Mouse (Mus musculus): ENCODE measurements around the gene Ear6. TPM values are rescaled to one million over a fixed set of nuclear protein-coding genes. Genes with fewer than 3 reads are reported as not detected.
"Not testable (repeated sequence)": the region's sequence is repeated elsewhere in the genome, so short reads cannot be mapped to it uniquely, and the experiment has no call there.

Ear6 gene
- 9.8 and 10.1 TPM in 2 replicates for polyA plus RNA-seq (2015; fragmentation: Nextera tagmentation; extraction: Ambion mirVana)

GRCm38 (mm10) chr14:51853399-51853798 is at the start of gene Ear6:
Gene Ear6 (plus strand): TSS chr14:51853699.
- Histone ChIP-seq H3K4me3 (replicated peaks) (no peak within 1 kb of the TSS), H3K9ac (no peak within 1 kb of the TSS), H3K36me3 (no peaks in the 10 kb centered on the region), H3K4me2 (no peak within 1 kb of the TSS), H3K4me1 (replicated peaks) (no peaks in the 10 kb centered on the region), H3K27ac (no peak within 1 kb of the TSS), H3K27me3 (no peaks in the 10 kb centered on the region), H3K9me3 (replicated peaks) (no peaks in the 10 kb centered on the region)
- ATAC-seq (ENCODE audit: low read depth) (no peak), DNase-seq (no peak)

DNA sequence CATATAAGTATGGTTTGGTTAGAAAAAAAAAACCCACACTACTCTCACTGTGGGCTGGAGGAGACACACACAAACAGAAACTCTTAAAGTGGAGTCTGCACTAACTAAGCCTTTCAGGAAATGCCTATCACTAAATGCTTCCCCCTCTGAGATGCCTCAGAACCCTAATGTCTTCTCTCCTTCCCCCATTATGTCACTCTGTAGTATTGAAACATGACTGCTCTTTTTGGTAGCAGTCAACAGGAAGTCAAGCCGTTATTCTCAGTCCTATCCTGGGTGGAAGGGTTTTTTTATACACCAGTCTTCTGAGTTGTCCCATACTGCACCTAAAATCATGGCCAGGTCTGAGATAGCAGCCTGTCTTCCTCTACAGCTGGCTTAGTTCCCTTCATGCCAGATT is 26.9 kb upstream of the Ear6 start:
- H3K27ac ChIP-seq: no peak overlapping the region
- H3K4me3 ChIP-seq (replicated peaks): no peak overlapping the region
- DNase-seq (no peak), ATAC-seq (ENCODE audit: low read depth) (no peak)
- no peaks in the 10 kb centered on the region for H3K9me3 ChIP-seq (replicated peaks)
- no peaks in the 10 kb centered on the region for H3K27me3 ChIP-seq
- no peak overlapping the region for H3K9ac ChIP-seq
- WGBS (ENCODE audit: insufficient replicate concordance): 25% methylated on average over 1 of the region's 1 CpGs
- H3K4me1 ChIP-seq (replicated peaks): no peaks in the 10 kb centered on the region
- H3K4me2 ChIP-seq: no peak overlapping the region
- no peaks in the 10 kb centered on the region for H3K36me3 ChIP-seq

- H3K27me3 ChIP-seq; DNase-seq; H3K4me2 ChIP-seq; H3K9ac ChIP-seq; H3K4me1 ChIP-seq (replicated peaks); ATAC-seq (ENCODE audit: low read depth); H3K36me3 ChIP-seq; H3K4me3 ChIP-seq (replicated peaks); H3K9me3 ChIP-seq (replicated peaks); H3K27ac ChIP-seq: not testable (repeated sequence)
- 18% methylated on average over 5 of the region's 5 CpGs for WGBS (ENCODE audit: insufficient replicate concordance)
These were observed 25.7 kb upstream of the Ear6 start for GRCm38 (mm10) chr14:51827842-51828241.

GRCm38 (mm10) chr14:51829188-51829587 is 24.3 kb upstream of the Ear6 start:
- Histone ChIP-seq H3K36me3 (no peaks in the 10 kb centered on the region), H3K9me3 (replicated peaks) (no peaks in the 10 kb centered on the region), H3K9ac (no peak overlapping the region), H3K4me3 (replicated peaks) (no peak overlapping the region), H3K27me3 (no peaks in the 10 kb centered on the region), H3K4me2 (no peak overlapping the region), H3K27ac (no peak overlapping the region), H3K4me1 (replicated peaks) (no peaks in the 10 kb centered on the region)
- no peak for DNase-seq
- no peak for ATAC-seq (ENCODE audit: low read depth)
- WGBS (ENCODE audit: insufficient replicate concordance): 61% methylated on average over 6 of the region's 6 CpGs

DNA sequence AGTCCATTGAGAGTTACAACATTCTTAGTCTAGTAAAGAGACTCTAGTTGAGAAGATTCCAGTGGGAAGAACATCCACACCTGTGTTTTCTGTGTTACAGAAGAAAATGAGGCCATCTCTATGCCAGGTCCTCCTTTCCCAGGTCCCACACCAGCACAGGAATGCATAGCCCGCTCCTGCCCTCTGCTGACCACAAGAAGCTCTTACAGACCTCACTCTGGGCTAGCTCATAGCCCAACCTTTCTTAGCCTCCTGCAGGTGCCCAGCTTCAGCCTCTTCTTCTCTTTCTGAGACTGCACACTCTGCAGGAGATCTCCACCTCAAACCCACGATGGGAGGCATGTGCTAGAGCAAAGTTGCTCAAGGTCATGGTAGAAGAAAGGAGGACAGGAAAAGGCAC is 15.0 kb upstream of the Ear6 start:
- H3K9me3 ChIP-seq (replicated peaks); H3K36me3 ChIP-seq; ATAC-seq (ENCODE audit: low read depth); H3K4me3 ChIP-seq (replicated peaks); H3K27me3 ChIP-seq; H3K4me2 ChIP-seq; DNase-seq; H3K4me1 ChIP-seq (replicated peaks); H3K27ac ChIP-seq; H3K9ac ChIP-seq: not testable (repeated sequence)
- WGBS (ENCODE audit: insufficient replicate concordance): 19% methylated on average over 2 of the region's 2 CpGs

DNA sequence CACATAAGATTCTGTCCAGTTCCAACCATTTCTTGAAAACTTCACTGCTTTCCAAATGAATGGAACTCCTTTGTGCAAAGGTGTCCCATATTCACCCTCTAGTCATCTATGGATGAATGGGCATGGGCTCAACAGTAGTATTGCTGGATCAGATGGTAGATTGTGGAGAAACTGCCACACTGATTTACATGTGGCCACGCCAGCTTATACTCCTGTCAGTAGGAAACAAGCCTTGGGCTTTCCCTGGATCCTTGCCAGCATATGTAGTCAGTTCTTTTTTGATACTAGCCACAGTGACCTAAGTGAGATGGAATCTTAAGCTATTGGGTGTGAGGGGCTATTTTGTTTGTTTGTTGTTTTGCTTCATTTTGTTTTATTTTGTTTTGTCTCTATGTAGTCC is 11.2 kb upstream of the Ear6 start:
- no peak for ATAC-seq (ENCODE audit: low read depth)
- Histone ChIP-seq H3K36me3 (no peaks in the 10 kb centered on the region), H3K4me3 (replicated peaks) (no peak overlapping the region), H3K4me1 (replicated peaks) (no peaks in the 10 kb centered on the region), H3K27me3 (no peaks in the 10 kb centered on the region), H3K4me2 (no peak overlapping the region), H3K27ac (no peak overlapping the region), H3K9me3 (replicated peaks) (no peaks in the 10 kb centered on the region), H3K9ac (no peak overlapping the region)
- no peak for DNase-seq
- 32% methylated on average over 1 of the region's 1 CpGs for WGBS (ENCODE audit: insufficient replicate concordance)

DNA sequence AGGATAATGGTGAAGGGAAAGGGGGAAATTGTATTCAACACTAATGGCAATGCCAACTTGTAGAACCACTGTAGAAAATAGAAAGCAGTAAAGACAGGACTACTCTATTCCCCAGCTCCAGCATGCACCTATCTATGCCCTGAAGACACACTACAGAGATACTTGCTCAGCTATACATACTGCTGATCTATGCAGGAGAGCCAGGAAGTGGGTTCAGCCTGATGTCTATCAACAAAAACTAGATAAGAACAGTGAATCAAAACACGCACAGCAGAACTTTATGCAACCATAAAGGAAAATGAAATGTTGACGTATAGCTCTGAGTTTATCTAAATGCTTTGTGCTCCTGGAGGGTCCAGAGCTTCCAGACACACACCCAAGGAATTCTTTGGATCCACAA is 10.7 kb upstream of the Ear6 start:
- Histone ChIP-seq H3K27me3 (no peaks in the 10 kb centered on the region), H3K4me2 (no peak overlapping the region), H3K9ac (no peak overlapping the region), H3K4me3 (replicated peaks) (no peak overlapping the region), H3K27ac (no peak overlapping the region), H3K9me3 (replicated peaks) (no peaks in the 10 kb centered on the region), H3K36me3 (no peaks in the 10 kb centered on the region), H3K4me1 (replicated peaks) (no peaks in the 10 kb centered on the region)
- no peak for ATAC-seq (ENCODE audit: low read depth)
- DNase-seq: no peak
- 48% methylated on average over 2 of the region's 2 CpGs for WGBS (ENCODE audit: insufficient replicate concordance)

DNA sequence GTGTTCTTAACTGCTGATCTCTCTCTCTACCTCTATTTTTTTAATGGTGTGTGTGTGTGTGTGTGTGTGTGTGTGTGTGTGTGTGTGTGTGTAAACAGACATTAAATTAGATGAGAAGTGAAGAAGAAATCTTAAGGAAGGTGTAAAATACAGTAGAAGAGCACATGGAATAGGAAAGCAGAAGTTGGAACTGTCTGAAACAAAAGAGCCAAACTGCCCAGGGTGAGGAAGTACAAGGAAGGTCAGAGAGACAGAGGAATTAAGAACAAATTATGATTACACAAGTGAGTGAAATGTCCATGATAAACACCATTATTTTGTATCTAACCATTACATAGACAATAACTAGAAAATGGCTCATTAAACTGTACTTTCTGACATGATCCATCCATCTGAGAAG is 9.6 kb upstream of the Ear6 start:
- H3K9ac ChIP-seq: no peak overlapping the region
- H3K36me3 ChIP-seq: no peaks in the 10 kb centered on the region
- H3K9me3 ChIP-seq (replicated peaks): no peaks in the 10 kb centered on the region
- H3K4me2 ChIP-seq: no peak overlapping the region
- DNase-seq (no peak), ATAC-seq (ENCODE audit: low read depth) (no peak)
- H3K27ac ChIP-seq: no peak overlapping the region
- H3K4me1 ChIP-seq (replicated peaks): no peaks in the 10 kb centered on the region
- H3K27me3 ChIP-seq: no peaks in the 10 kb centered on the region
- H3K4me3 ChIP-seq (replicated peaks): no peak overlapping the region

DNA sequence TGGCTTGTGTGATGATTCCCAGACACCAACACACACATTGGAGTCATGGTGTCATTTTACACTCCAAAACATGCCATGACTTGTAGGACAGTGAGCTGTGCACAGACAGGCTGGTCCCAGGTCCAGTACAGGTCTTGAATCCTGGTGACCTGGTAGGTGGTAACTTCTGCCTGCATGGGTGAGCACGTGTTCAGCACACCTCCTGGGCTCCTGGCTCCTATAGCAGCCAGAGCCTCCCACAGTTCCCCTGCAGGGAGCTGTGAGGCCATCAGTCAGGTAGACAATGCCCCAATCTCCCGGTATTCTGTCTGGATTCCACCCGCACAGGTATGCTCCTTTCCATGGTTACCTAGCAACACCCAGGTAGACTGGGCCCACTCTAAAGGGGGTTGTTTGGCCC is 6.9 kb upstream of the Ear6 start:
- ATAC-seq (ENCODE audit: low read depth) (no peak), DNase-seq (no peak)
- Histone ChIP-seq H3K4me3 (replicated peaks) (no peak overlapping the region), H3K27ac (no peak overlapping the region), H3K4me1 (replicated peaks) (no peaks in the 10 kb centered on the region), H3K27me3 (no peaks in the 10 kb centered on the region), H3K9ac (no peak overlapping the region), H3K9me3 (replicated peaks) (no peaks in the 10 kb centered on the region), H3K4me2 (no peak overlapping the region), H3K36me3 (no peaks in the 10 kb centered on the region)
- WGBS (ENCODE audit: insufficient replicate concordance): 45% methylated on average over 3 of the region's 3 CpGs

DNA sequence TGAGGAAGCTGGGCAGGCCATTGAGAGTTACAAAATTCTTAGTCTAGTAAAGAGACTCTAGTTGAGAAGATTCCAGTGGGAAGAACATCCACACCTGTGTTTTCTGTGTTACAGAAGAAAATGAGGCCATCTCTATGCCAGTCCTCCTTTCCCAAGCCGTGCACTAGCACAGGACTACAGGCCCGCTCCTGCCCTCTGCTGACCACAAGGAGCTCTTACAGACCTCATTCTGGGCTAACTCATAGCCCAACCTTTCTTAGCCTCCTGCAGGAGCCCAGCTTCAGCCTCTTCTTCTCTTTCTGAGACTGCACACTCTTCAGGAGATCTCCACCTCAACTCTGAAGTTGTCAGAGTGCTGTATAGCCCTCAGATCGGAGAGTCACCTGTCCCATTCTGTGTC is 2.5 kb upstream of the Ear6 start:
- 49% methylated on average over 3 of the region's 3 CpGs for WGBS (ENCODE audit: insufficient replicate concordance)
- not testable (repeated sequence) for ATAC-seq (ENCODE audit: low read depth); DNase-seq

DNA sequence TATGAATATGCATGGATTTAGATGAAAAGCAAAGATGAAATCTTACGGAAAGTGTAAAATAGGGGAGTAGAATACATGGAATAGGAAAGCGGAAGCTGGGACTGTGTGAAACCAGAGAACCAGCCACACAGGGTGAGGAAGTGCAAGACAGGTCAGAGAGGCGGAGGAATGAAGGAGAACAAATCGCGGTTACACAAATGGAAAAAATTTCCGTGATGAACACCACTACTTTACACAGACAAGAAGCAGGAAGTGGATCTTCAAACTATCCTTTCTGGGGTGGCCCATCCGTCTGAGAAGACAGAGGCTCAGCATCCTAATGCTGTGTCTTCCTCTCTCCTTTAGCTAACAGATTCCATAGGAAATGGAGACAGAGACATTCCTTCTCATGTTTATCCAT is 1.8 kb downstream of the Ear6 start:
- 52% methylated on average over 7 of the region's 7 CpGs for WGBS (ENCODE audit: insufficient replicate concordance)

More for the DNA sequence above, 2.5 kb upstream of the Ear6 start:
- not testable (repeated sequence) for H3K4me2 ChIP-seq; H3K4me1 ChIP-seq (replicated peaks); H3K36me3 ChIP-seq; H3K9ac ChIP-seq; H3K4me3 ChIP-seq (replicated peaks); H3K27ac ChIP-seq; H3K27me3 ChIP-seq; H3K9me3 ChIP-seq (replicated peaks)

DNA sequence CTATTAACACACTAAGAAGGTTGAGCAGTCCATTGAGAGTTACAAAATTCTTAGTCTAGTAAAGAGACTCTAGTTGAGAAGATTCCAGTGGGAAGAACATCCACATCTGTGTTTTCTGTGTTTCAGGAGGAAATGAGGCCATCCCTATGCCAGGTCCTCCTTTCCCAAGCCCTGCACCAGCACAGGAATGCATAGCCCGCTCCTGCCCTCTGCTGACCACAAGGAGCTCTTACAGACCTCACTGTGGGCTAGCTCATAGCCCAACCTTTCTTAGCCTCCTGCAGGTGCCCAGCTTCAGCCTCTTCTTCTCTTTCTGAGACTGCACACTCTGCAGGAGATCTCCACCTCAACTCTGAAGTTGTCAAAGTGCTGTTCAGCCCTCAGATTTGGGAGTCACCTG is 10.1 kb downstream of the Ear6 start:
- not testable (repeated sequence) for DNase-seq
- 5% methylated on average over 1 of the region's 1 CpGs for WGBS (ENCODE audit: insufficient replicate concordance)

More for the DNA sequence above, 1.8 kb downstream of the Ear6 start:
- not testable (repeated sequence) for H3K9ac ChIP-seq; H3K27me3 ChIP-seq; H3K4me1 ChIP-seq (replicated peaks); H3K36me3 ChIP-seq; H3K4me2 ChIP-seq; H3K27ac ChIP-seq; ATAC-seq (ENCODE audit: low read depth); H3K4me3 ChIP-seq (replicated peaks); H3K9me3 ChIP-seq (replicated peaks); DNase-seq

GRCm38 (mm10) chr14:51870756-51871155 is 17.3 kb downstream of the Ear6 start:
- H3K9me3 ChIP-seq (replicated peaks): no peaks in the 10 kb centered on the region
- WGBS (ENCODE audit: insufficient replicate concordance): 39% methylated on average over 2 of the region's 2 CpGs
- no peaks in the 10 kb centered on the region for H3K36me3 ChIP-seq
- 0 out of 2 replicates have a peak, but pooled peaks cover 3% of the 10 kb centered on the region for H3K27me3 ChIP-seq
- H3K9ac ChIP-seq: no peak overlapping the region
- ATAC-seq (ENCODE audit: low read depth): no peak
- H3K4me1 ChIP-seq (replicated peaks): no peaks in the 10 kb centered on the region
- DNase-seq: no peak
- no peak overlapping the region for H3K4me2 ChIP-seq
- H3K27ac ChIP-seq: no peak overlapping the region
- no peak overlapping the region for H3K4me3 ChIP-seq (replicated peaks)

More for the DNA sequence above, 10.1 kb downstream of the Ear6 start:
- H3K27me3 ChIP-seq; H3K27ac ChIP-seq; H3K4me1 ChIP-seq (replicated peaks); H3K4me2 ChIP-seq; H3K9ac ChIP-seq; ATAC-seq (ENCODE audit: low read depth); H3K4me3 ChIP-seq (replicated peaks); H3K9me3 ChIP-seq (replicated peaks); H3K36me3 ChIP-seq: not testable (repeated sequence)
